Mouse (Mus musculus): ENCODE measurements around the gene Acpp.

Acpp gene

GRCm38 (mm10) chr9:104251111-104251510 lies 86.4 kb downstream of the Acpp start:
- no peak for DNase-seq

- no peak for DNase-seq
Measured at GRCm38 (mm10) chr9:104247307-104247987, 90.1 kb downstream of the Acpp start.

GRCm38 (mm10) chr9:104243799-104244466 lies 93.6 kb downstream of the Acpp start:
- peak; percentile 53 for DNase-seq

GRCm38 (mm10) chr9:104240146-104240545 lies 97.4 kb downstream of the Acpp start:
- no peak for DNase-seq

GRCm38 (mm10) chr9:104239076-104239475 lies 98.5 kb downstream of the Acpp start:
- no peak for DNase-seq
